Mouse (Mus musculus) midbrain, embryonic 13.5 days (tissue): ENCODE measurements at regions not wholly inside any gene's neighbourhood (a gene's known extent, or its start where the extent isn't known, plus 50 kb on each side); places are given as distances from the start of the nearest gene placed in this dataset.

Source experiments
- ATAC-seq: fragments of 200-750 bp; cut with Nextera tagmentation; 2 replicates; pipeline ENCODE4 v1.8.0; 2017; ENCODE audit warnings: mild to moderate bottlenecking, moderate TSS enrichment, moderate library complexity
- H3K27ac ChIP-seq: fragments of 300-500 bp; sonication (generic); 2 replicates; pipeline ENCODE4 v1.5.1; 2015; ENCODE audit warnings: inconsistent platforms, mild to moderate bottlenecking, moderate library complexity
- H3K27me3 ChIP-seq: fragments of 300-500 bp; sonication (generic); 2 replicates; pipeline ENCODE4 v1.6.1; 2015; ENCODE audit warnings: mild to moderate bottlenecking, inconsistent platforms
- H3K36me3 ChIP-seq: fragments of 300-500 bp; sonication (generic); 2 replicates; pipeline ENCODE4 v1.6.1; 2015; ENCODE audit warnings: mild to moderate bottlenecking, inconsistent platforms
- H3K4me1 ChIP-seq: fragments of 300-500 bp; sonication (generic); replicated peaks from 2 replicates; pipeline ENCODE4 v1.6.1; 2015; ENCODE audit warnings: inconsistent platforms
- H3K4me2 ChIP-seq: fragments of 300-500 bp; sonication (generic); replicated peaks from 2 replicates; pipeline ENCODE4 v1.6.1; 2015; ENCODE audit warnings: moderate library complexity, mild to moderate bottlenecking, inconsistent platforms
- H3K4me3 ChIP-seq: fragments of 300-500 bp; sonication (generic); replicated peaks from 2 replicates; pipeline ENCODE4 v1.5.1; 2015; ENCODE audit warnings: mild to moderate bottlenecking, inconsistent platforms
- H3K9ac ChIP-seq: fragments of 300-500 bp; sonication (generic); replicated peaks from 2 replicates; pipeline ENCODE4 v1.6.1; 2015; ENCODE audit warnings: mild to moderate bottlenecking, inconsistent platforms
- H3K9me3 ChIP-seq: fragments of 300-500 bp; sonication (generic); 2 replicates; pipeline ENCODE4 v1.6.1; 2016; ENCODE audit warnings: mild to moderate bottlenecking, inconsistent platforms
- WGBS: fragments of 180-500 bp; shearing (Covaris S2); methylation state at CpG from one replicate; pipeline ENCODE4 v1.1.7; 2015; 5-methylcytosine and 5-hydroxymethylcytosine counted together

DNA sequence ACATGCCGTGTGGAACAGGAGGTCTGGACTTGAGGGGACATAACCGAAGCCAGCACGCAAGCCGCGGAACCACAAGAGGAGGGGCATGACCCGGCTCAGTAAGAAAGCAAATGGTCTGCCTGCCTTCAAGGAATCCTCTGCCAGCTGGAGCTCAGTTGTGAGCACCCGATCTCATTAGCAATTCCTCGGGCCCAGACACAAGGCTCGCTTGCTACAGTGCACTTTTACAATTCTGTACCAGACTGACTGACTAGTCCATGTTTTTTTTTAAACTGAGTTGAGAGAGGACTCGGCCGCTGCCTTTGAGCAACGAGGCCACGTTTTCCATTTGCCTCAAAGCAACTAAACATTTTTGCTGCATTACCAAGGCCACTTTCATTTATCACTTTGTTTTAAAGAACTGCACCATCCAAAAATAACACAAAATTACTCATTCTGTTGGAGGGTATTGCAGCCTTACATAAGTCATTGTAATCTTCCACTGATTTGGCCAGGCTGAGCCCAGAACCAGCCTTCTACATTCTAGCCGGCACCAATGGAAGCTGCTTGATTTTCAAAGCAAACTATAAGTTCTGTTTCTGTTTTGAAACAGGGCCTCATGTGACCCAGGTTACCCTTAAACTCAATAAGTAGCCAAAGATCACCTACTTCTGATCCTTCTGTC, 245.9 kb upstream of the Tsc22d2 start:
- 48% methylated on average over 14 of the region's 14 CpGs for WGBS
- no peak overlapping the region for H3K9ac ChIP-seq
- no peaks in the 10 kb centered on the region for H3K36me3 ChIP-seq
- H3K9me3 ChIP-seq = no peaks in the 10 kb centered on the region
- H3K4me3 ChIP-seq = no peak overlapping the region
- no peaks in the 10 kb centered on the region for H3K27me3 ChIP-seq
- H3K4me2 ChIP-seq = peak overlapping the region; percentile 15; the same call in 1 of the 2 replicates
- H3K27ac ChIP-seq = no peak overlapping the region
- peak; percentile 57 for ATAC-seq
- peaks cover 14% of the 10 kb centered on the region for H3K4me1 ChIP-seq

GRCm38 (mm10) chr3:58169786-58170185, 244.7 kb upstream of the Tsc22d2 start:
- 67% methylated on average over 6 of the region's 6 CpGs for WGBS
- Histone ChIP-seq H3K27me3 (no peaks in the 10 kb centered on the region), H3K4me3 (no peak overlapping the region), H3K9ac (no peak overlapping the region), H3K4me2 (no peak overlapping the region), H3K9me3 (no peaks in the 10 kb centered on the region), H3K36me3 (no peaks in the 10 kb centered on the region), H3K27ac (no peak overlapping the region), H3K4me1 (peaks cover 14% of the 10 kb centered on the region)
- no peak for ATAC-seq

DNA sequence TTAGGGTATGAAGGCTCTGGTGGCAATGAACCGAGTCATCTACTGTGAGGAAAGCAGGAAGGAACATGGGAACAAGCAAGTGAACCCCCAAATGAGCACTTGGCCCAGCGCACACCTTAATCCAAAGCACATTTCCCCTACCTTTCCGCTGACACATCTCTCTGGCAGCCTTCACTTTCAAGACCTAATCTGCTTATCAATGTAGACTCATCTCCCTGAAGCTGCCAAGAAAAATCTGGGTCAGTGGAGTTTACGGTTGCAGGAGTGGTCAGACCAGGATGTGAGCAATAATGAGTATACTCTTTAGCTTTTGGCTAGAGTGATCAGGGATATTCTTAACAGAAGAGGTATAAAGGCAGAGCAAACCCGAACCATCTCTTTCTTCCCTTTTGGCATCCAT, 242.4 kb upstream of the Tsc22d2 start:
- WGBS = 88% methylated on average over 5 of the region's 5 CpGs

GRCm38 (mm10) chr3:58173821-58174220, 240.7 kb upstream of the Tsc22d2 start:
- no peak for ATAC-seq

More for the DNA sequence above, 242.4 kb upstream of the Tsc22d2 start:
- Histone ChIP-seq H3K9me3 (no peaks in the 10 kb centered on the region), H3K4me2 (no peak overlapping the region), H3K9ac (no peak overlapping the region), H3K4me1 (peaks cover 14% of the 10 kb centered on the region), H3K27me3 (no peaks in the 10 kb centered on the region), H3K27ac (no peak overlapping the region), H3K4me3 (no peak overlapping the region), H3K36me3 (no peaks in the 10 kb centered on the region)
- ATAC-seq = no peak

DNA sequence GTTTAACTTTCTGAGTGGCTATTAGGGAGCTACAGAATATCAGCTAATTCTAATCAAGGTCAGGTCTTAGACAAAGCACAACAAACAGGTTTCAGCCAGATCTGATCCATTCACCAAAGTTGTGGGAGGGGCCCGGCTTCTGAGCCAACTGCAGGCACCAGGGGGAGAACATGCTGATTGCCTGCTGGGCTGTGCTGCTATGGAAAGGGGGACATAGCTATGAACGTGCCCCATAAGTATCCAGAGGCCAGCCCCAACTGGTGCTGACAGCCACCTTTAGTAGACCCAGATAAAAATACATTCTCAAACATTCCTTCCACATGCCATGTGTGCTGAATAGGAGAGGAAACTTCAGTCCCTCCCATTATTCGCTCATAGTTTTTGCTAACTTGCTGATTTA, 232.8 kb upstream of the Tsc22d2 start:
- Histone ChIP-seq H3K4me3 (no peak overlapping the region), H3K27me3 (no peaks in the 10 kb centered on the region), H3K27ac (no peak overlapping the region), H3K36me3 (no peaks in the 10 kb centered on the region), H3K4me2 (no peak overlapping the region), H3K4me1 (no peaks in the 10 kb centered on the region), H3K9ac (no peak overlapping the region), H3K9me3 (no peaks in the 10 kb centered on the region)
- 49% methylated on average over 3 of the region's 3 CpGs for WGBS
- no peak for ATAC-seq

More at GRCm38 (mm10) chr3:58173821-58174220, 240.7 kb upstream of the Tsc22d2 start:
- Histone ChIP-seq H3K9me3 (no peaks in the 10 kb centered on the region), H3K27ac (no peak overlapping the region), H3K4me3 (no peak overlapping the region), H3K9ac (no peak overlapping the region), H3K27me3 (no peaks in the 10 kb centered on the region), H3K4me2 (no peak overlapping the region), H3K4me1 (peaks cover 8% of the 10 kb centered on the region), H3K36me3 (no peaks in the 10 kb centered on the region)
- WGBS = 88% methylated on average over 1 of the region's 1 CpGs

- Histone ChIP-seq H3K9ac (no peak overlapping the region), H3K9me3 (no peaks in the 10 kb centered on the region), H3K27me3 (no peaks in the 10 kb centered on the region), H3K4me3 (no peak overlapping the region), H3K27ac (no peak overlapping the region), H3K4me1 (no peaks in the 10 kb centered on the region), H3K36me3 (no peaks in the 10 kb centered on the region), H3K4me2 (no peak overlapping the region)
- 85% methylated on average over 4 of the region's 4 CpGs for WGBS
- ATAC-seq = no peak
These were observed 232.2 kb upstream of the Tsc22d2 start for GRCm38 (mm10) chr3:58182299-58182698.

- no peak for ATAC-seq
- H3K9ac ChIP-seq = no peak overlapping the region
- H3K4me3 ChIP-seq = no peak overlapping the region
- no peaks in the 10 kb centered on the region for H3K4me1 ChIP-seq
- no peaks in the 10 kb centered on the region for H3K36me3 ChIP-seq
- 57% methylated on average over 3 of the region's 3 CpGs for WGBS
- no peak overlapping the region for H3K4me2 ChIP-seq
- no peak overlapping the region for H3K27ac ChIP-seq
- H3K27me3 ChIP-seq = no peaks in the 10 kb centered on the region
- no peaks in the 10 kb centered on the region for H3K9me3 ChIP-seq
These were observed 231.2 kb upstream of the Tsc22d2 start for GRCm38 (mm10) chr3:58183279-58183678.

DNA sequence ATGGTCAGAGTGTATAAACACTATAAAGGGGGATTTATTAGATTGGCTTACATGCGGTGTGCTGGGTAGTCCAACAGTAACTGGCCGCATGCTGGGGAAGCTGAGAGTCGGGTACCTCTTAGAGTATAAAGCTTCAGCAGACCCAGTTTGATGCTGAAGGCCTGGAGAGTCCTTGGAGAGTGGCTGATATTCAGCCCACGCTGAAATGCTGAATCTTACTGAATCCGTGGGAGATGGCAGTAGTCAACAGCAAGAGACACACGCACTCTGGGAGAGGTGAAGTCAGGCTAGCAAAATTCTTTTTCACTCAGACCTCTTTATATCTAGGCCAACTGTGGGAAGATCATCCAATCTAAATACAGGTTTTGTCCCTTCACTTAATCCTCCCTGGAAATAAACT, 214.1 kb upstream of the Tsc22d2 start:
- WGBS = 95% methylated on average over 6 of the region's 6 CpGs
- ATAC-seq = no peak
- Histone ChIP-seq H3K36me3 (no peaks in the 10 kb centered on the region), H3K27me3 (no peaks in the 10 kb centered on the region), H3K9me3 (no peaks in the 10 kb centered on the region), H3K27ac (no peak overlapping the region), H3K9ac (no peak overlapping the region), H3K4me1 (no peaks in the 10 kb centered on the region), H3K4me2 (no peak overlapping the region), H3K4me3 (no peak overlapping the region)

- H3K27ac ChIP-seq = no peak overlapping the region
- no peak overlapping the region for H3K9ac ChIP-seq
- 78% methylated on average over 5 of the region's 5 CpGs for WGBS
- H3K9me3 ChIP-seq = no peaks in the 10 kb centered on the region
- H3K4me1 ChIP-seq = no peaks in the 10 kb centered on the region
- no peak for ATAC-seq
- H3K4me3 ChIP-seq = no peak overlapping the region
- no peaks in the 10 kb centered on the region for H3K36me3 ChIP-seq
- H3K27me3 ChIP-seq = no peaks in the 10 kb centered on the region
- H3K4me2 ChIP-seq = no peak overlapping the region
These were observed 211.7 kb upstream of the Tsc22d2 start for GRCm38 (mm10) chr3:58202816-58203215.

- H3K9me3 ChIP-seq = no peaks in the 10 kb centered on the region
- no peak overlapping the region for H3K4me3 ChIP-seq
- no peaks in the 10 kb centered on the region for H3K27me3 ChIP-seq
- no peak for ATAC-seq
- no peaks in the 10 kb centered on the region for H3K4me1 ChIP-seq
- H3K36me3 ChIP-seq = no peaks in the 10 kb centered on the region
- 85% methylated on average over 2 of the region's 2 CpGs for WGBS
- no peak overlapping the region for H3K4me2 ChIP-seq
- no peak overlapping the region for H3K9ac ChIP-seq
- H3K27ac ChIP-seq = no peak overlapping the region
These were observed 210.7 kb upstream of the Tsc22d2 start for GRCm38 (mm10) chr3:58203806-58204205.

- Histone ChIP-seq H3K4me3 (no peak overlapping the region), H3K9me3 (peaks cover 4% of the 10 kb centered on the region; the same call in 1 of the 2 replicates), H3K36me3 (no peaks in the 10 kb centered on the region), H3K4me2 (no peak overlapping the region), H3K4me1 (no peaks in the 10 kb centered on the region), H3K9ac (no peak overlapping the region), H3K27ac (no peak overlapping the region), H3K27me3 (no peaks in the 10 kb centered on the region)
- ATAC-seq = no peak
- WGBS = 95% methylated on average over 2 of the region's 2 CpGs
These were observed 209.0 kb upstream of the Tsc22d2 start for GRCm38 (mm10) chr3:58205526-58205925.

DNA sequence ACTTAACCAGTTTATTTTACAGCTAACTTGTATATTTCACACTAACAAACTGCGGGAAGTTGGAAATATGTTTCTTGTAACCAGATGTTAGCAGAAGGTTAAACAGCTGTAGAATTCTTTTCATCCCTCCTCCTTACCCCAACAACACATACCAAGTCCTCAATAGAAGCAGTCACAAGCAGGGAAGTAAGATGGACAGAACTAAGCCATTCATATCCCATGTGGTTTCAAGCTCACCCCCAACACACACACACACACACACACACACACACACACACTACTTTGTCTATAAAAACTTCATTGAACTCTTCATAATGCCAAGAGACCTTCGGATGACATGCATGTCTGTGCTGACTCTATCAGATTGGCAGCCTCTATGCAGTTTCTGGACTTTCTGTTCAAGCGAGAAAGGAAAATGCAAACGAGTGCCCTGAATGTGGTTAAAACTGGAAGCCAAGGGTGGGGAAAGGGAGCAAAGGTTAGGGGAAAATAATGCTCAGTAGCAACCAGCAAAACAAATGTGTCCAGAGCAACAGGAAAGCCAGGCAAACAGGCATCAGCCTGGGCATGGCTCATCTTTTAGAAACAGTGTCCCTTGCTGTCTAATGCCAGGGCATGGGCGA, 207.6 kb upstream of the Tsc22d2 start:
- Histone ChIP-seq H3K4me3 (no peak overlapping the region), H3K4me1 (no peaks in the 10 kb centered on the region), H3K36me3 (no peaks in the 10 kb centered on the region), H3K4me2 (no peak overlapping the region), H3K9ac (no peak overlapping the region), H3K9me3 (peaks cover 4% of the 10 kb centered on the region; the same call in 1 of the 2 replicates), H3K27me3 (no peaks in the 10 kb centered on the region), H3K27ac (no peak overlapping the region)
- 62% methylated on average over 5 of the region's 5 CpGs for WGBS
- no peak for ATAC-seq

DNA sequence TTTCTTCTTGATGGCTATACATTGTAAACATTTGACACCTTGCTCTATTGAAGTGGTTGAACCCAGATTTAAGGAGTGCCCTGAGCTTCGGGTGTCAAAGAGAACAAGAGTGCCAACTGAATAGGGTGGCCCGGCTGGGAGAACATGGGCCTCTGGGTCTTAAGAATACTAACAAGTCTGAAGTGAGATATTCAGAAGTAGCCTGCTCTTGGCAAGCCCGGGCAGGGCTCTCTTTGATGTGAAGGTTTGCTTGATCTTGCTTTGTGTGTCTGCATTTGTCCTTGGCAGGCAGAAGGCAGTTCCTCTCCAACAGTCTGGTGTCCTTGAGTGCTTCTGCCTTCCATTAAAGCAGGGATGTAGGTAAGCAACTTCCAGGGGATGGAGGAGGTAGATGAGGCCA, 203.5 kb upstream of the Tsc22d2 start:
- WGBS = 51% methylated on average over 3 of the region's 3 CpGs
- no peaks in the 10 kb centered on the region for H3K4me1 ChIP-seq
- ATAC-seq = no peak
- no peak overlapping the region for H3K27ac ChIP-seq
- H3K4me2 ChIP-seq = no peak overlapping the region
- no peaks in the 10 kb centered on the region for H3K36me3 ChIP-seq
- peaks cover 4% of the 10 kb centered on the region; the same call in 1 of the 2 replicates for H3K9me3 ChIP-seq
- H3K27me3 ChIP-seq = no peaks in the 10 kb centered on the region
- no peak overlapping the region for H3K9ac ChIP-seq
- H3K4me3 ChIP-seq = no peak overlapping the region
